Mouse (Mus musculus) heart, embryonic 16.5 days (tissue): ENCODE data around the gene Cyp11a1. TPM values are rescaled to one million over a fixed set of nuclear protein-coding genes. Genes with fewer than 3 reads are reported as not detected.

Experiments used
- ATAC-seq: fragments of 200-750 bp; cut with Nextera tagmentation; replicated peaks from 2 replicates; pipeline ENCODE4 v1.8.0; 2017; ENCODE audit warnings: moderate number of reproducible peaks; ENCODE audit not compliant: insufficient read depth, low FRiP score; ENCODE audit errors: extremely low read depth
- H3K27ac ChIP-seq: fragments of 300-500 bp; sonication (generic); 2 replicates; pipeline ENCODE4 v1.5.1; 2014; ENCODE audit warnings: mild to moderate bottlenecking, low read length, control low read depth, moderate library complexity
- H3K27me3 ChIP-seq: fragments of 300-500 bp; sonication (generic); 2 replicates; pipeline ENCODE4 v1.6.1; 2014; ENCODE audit warnings: low read length, mixed read lengths; ENCODE audit not compliant: control insufficient read depth, insufficient read depth
- H3K36me3 ChIP-seq: fragments of 300-500 bp; sonication (generic); 2 replicates; pipeline ENCODE4 v1.6.1; 2014; ENCODE audit not compliant: control insufficient read depth, insufficient read depth
- H3K4me1 ChIP-seq: fragments of 300-500 bp; sonication (generic); 2 replicates; pipeline ENCODE4 v1.6.1; 2014; ENCODE audit warnings: low read length, mixed read lengths; ENCODE audit not compliant: control insufficient read depth, insufficient read depth
- H3K4me2 ChIP-seq: fragments of 300-500 bp; sonication (generic); 2 replicates; pipeline ENCODE4 v1.6.1; 2014; ENCODE audit warnings: low read depth, mild to moderate bottlenecking, control low read depth, low read length
- H3K4me3 ChIP-seq: fragments of 300-500 bp; sonication (generic); 2 replicates; pipeline ENCODE4 v1.5.1; 2014; ENCODE audit warnings: mild to moderate bottlenecking, control low read depth, low read length
- H3K9ac ChIP-seq: fragments of 300-500 bp; sonication (generic); 2 replicates; pipeline ENCODE4 v1.6.1; 2014; ENCODE audit warnings: low read length, control low read depth
- H3K9me3 ChIP-seq: fragments of 300-500 bp; sonication (generic); replicated peaks from 2 replicates; pipeline ENCODE4 v1.6.1; 2016; ENCODE audit warnings: low read length; ENCODE audit not compliant: control insufficient read depth
- WGBS: fragments of 180-500 bp; shearing (Covaris S2); extraction: QIAGEN DNeasy Blood & Tissue Kit; methylation state at CpG from one replicate; pipeline ENCODE4 v1.1.7; 2014; 5-methylcytosine and 5-hydroxymethylcytosine counted together
- polyA plus RNA-seq: library from polyadenylated mRNA; unstranded; fragments of >200 nt; fragmentation: Nextera tagmentation; extraction: Ambion mirVana; gene quantifications from 2 replicates; pipeline ENCODE4 v1.2.1, GENCODE M21; 2015

Cyp11a1 gene
- polyA plus RNA-seq, 1 experiment from 2014 or later = 0.33 TPM

- Histone ChIP-seq H3K27me3 (peaks cover 25% of the 10 kb centered on the region), H3K9me3 (no peaks in the 10 kb centered on the region), H3K4me2 (peak overlapping the region; percentile 78), H3K36me3 (no peaks in the 10 kb centered on the region), H3K27ac (no peak overlapping the region), H3K4me1 (peaks cover 10% of the 10 kb centered on the region), H3K4me3 (peak overlapping the region; percentile 45), H3K9ac (peak overlapping the region; percentile 37; the same call in 1 of the 2 replicates)
- peak; percentile 57; the same call in 1 of the 2 replicates for ATAC-seq
- WGBS = under 1% methylated on average over 20 of the region's 20 CpGs
Measured at GRCm38 (mm10) chr9:57998032-57998659, 8.1 kb upstream of the Cyp11a1 start.

GRCm38 (mm10) chr9:57998685-57999084, 7.5 kb upstream of the Cyp11a1 start:
- H3K36me3 ChIP-seq = no peaks in the 10 kb centered on the region
- no peaks in the 10 kb centered on the region for H3K9me3 ChIP-seq
- 44% methylated on average over 2 of the region's 2 CpGs for WGBS
- peaks cover 25% of the 10 kb centered on the region for H3K27me3 ChIP-seq
- ATAC-seq = no peak
- H3K4me1 ChIP-seq = peaks cover 11% of the 10 kb centered on the region
- H3K27ac ChIP-seq = no peak overlapping the region
- no peak overlapping the region for H3K4me2 ChIP-seq
- no peak overlapping the region for H3K9ac ChIP-seq
- H3K4me3 ChIP-seq = no peak overlapping the region

GRCm38 (mm10) chr9:57999676-58000075, 6.5 kb upstream of the Cyp11a1 start:
- Histone ChIP-seq H3K9me3 (no peaks in the 10 kb centered on the region), H3K4me2 (no peak overlapping the region), H3K4me3 (no peak overlapping the region), H3K4me1 (peaks cover 11% of the 10 kb centered on the region), H3K27ac (no peak overlapping the region), H3K9ac (no peak overlapping the region), H3K36me3 (no peaks in the 10 kb centered on the region), H3K27me3 (peaks cover 25% of the 10 kb centered on the region)
- ATAC-seq = no peak
- 31% methylated on average over 2 of the region's 2 CpGs for WGBS

GRCm38 (mm10) chr9:58003272-58003671, 2.9 kb upstream of the Cyp11a1 start:
- no peak overlapping the region for H3K9ac ChIP-seq
- no peak overlapping the region for H3K27ac ChIP-seq
- H3K4me2 ChIP-seq = no peak overlapping the region
- 0 out of 2 replicates have a peak, but pooled peaks cover 2% of the 10 kb centered on the region for H3K4me1 ChIP-seq
- no peak overlapping the region for H3K4me3 ChIP-seq
- H3K9me3 ChIP-seq = no peaks in the 10 kb centered on the region
- WGBS = 39% methylated on average over 2 of the region's 2 CpGs
- no peak for ATAC-seq
- H3K27me3 ChIP-seq = peaks cover 9% of the 10 kb centered on the region; the same call in 1 of the 2 replicates
- H3K36me3 ChIP-seq = no peaks in the 10 kb centered on the region

GRCm38 (mm10) chr9:58008336-58009014, 2.3 kb downstream of the Cyp11a1 start:
- Histone ChIP-seq H3K4me2 (peak overlapping the region; percentile 41), H3K9me3 (no peaks in the 10 kb centered on the region), H3K27ac (peak overlapping the region; percentile 44), H3K9ac (peak overlapping the region; percentile 18; the same call in 1 of the 2 replicates), H3K36me3 (no peaks in the 10 kb centered on the region), H3K27me3 (no peaks in the 10 kb centered on the region), H3K4me1 (no peaks in the 10 kb centered on the region; the same call in none of the 2 replicates), H3K4me3 (no peak overlapping the region)
- no peak; the same call in 1 of the 2 replicates for ATAC-seq
- WGBS = 57% methylated on average over 12 of the region's 12 CpGs

- no peaks in the 10 kb centered on the region for H3K36me3 ChIP-seq
- H3K27me3 ChIP-seq = no peaks in the 10 kb centered on the region
- ATAC-seq = peak; percentile 87
- peak overlapping the region; percentile 41 for H3K4me2 ChIP-seq
- WGBS = 6% methylated on average over 6 of the region's 6 CpGs
- H3K4me3 ChIP-seq = no peak overlapping the region
- H3K9me3 ChIP-seq = no peaks in the 10 kb centered on the region
- no peak overlapping the region for H3K9ac ChIP-seq
- no peaks in the 10 kb centered on the region; the same call in none of the 2 replicates for H3K4me1 ChIP-seq
- peak overlapping the region; percentile 44 for H3K27ac ChIP-seq
Measured at GRCm38 (mm10) chr9:58009015-58009362, 2.8 kb downstream of the Cyp11a1 start.

GRCm38 (mm10) chr9:58009588-58009987, 3.4 kb downstream of the Cyp11a1 start:
- H3K9me3 ChIP-seq = no peaks in the 10 kb centered on the region
- no peak overlapping the region for H3K4me3 ChIP-seq
- peak overlapping the region; percentile 33; the same call in 1 of the 2 replicates for H3K27ac ChIP-seq
- no peaks in the 10 kb centered on the region for H3K36me3 ChIP-seq
- 60% methylated on average over 3 of the region's 3 CpGs for WGBS
- no peaks in the 10 kb centered on the region; the same call in none of the 2 replicates for H3K4me1 ChIP-seq
- no peak overlapping the region for H3K9ac ChIP-seq
- ATAC-seq = no peak
- peak overlapping the region; percentile 41; the same call in 1 of the 2 replicates for H3K4me2 ChIP-seq
- H3K27me3 ChIP-seq = no peaks in the 10 kb centered on the region

- no peaks in the 10 kb centered on the region for H3K36me3 ChIP-seq
- no peak overlapping the region for H3K4me2 ChIP-seq
- H3K4me3 ChIP-seq = no peak overlapping the region
- no peaks in the 10 kb centered on the region for H3K27me3 ChIP-seq
- ATAC-seq = no peak
- no peak overlapping the region for H3K27ac ChIP-seq
- no peak overlapping the region for H3K9ac ChIP-seq
- WGBS = 53% methylated on average over 7 of the region's 7 CpGs
- no peaks in the 10 kb centered on the region; the same call in none of the 2 replicates for H3K4me1 ChIP-seq
- no peaks in the 10 kb centered on the region for H3K9me3 ChIP-seq
Measured at GRCm38 (mm10) chr9:58011027-58011426, 4.8 kb downstream of the Cyp11a1 start.

- H3K27me3 ChIP-seq = no peaks in the 10 kb centered on the region
- H3K9me3 ChIP-seq = no peaks in the 10 kb centered on the region
- no peak for ATAC-seq
- no peaks in the 10 kb centered on the region for H3K36me3 ChIP-seq
- H3K4me2 ChIP-seq = no peak overlapping the region
- no peak overlapping the region for H3K9ac ChIP-seq
- H3K27ac ChIP-seq = no peak overlapping the region
- WGBS = 62% methylated on average over 8 of the region's 8 CpGs
- H3K4me3 ChIP-seq = no peak overlapping the region
- no peaks in the 10 kb centered on the region; the same call in none of the 2 replicates for H3K4me1 ChIP-seq
Measured at GRCm38 (mm10) chr9:58011552-58011951, 5.3 kb downstream of the Cyp11a1 start.
